Mouse (Mus musculus) testis, adult 2 months (tissue): ENCODE data around the gene Ghr.

Experiments
- CTCF ChIP-seq: fragments of 200-500 bp; IDR thresholded peaks from 2 replicates; pipeline ENCODE4 v1.5.1; 2012; ENCODE audit warnings: low read depth, mild to moderate bottlenecking, inconsistent platforms, low read length, moderate library complexity; ENCODE audit not compliant: control insufficient read depth, insufficient read depth, insufficient replicate concordance
- POLR2A ChIP-seq: fragments of 200-500 bp; IDR thresholded peaks from 2 replicates; pipeline ENCODE4 v1.6.1; 2012; ENCODE audit warnings: low read depth, mild to moderate bottlenecking, inconsistent platforms, low read length, moderate library complexity; ENCODE audit not compliant: control insufficient read depth

GRCm38 (mm10) chr15:3271216-3271615, 312.1 kb downstream of the Ghr start:
- TF ChIP-seq CTCF (no peak), POLR2A (no peak)
